Mouse (Mus musculus): ENCODE measurements around the gene Hs3st2. TPM values are rescaled to one million over a fixed set of nuclear protein-coding genes. Genes with fewer than 3 reads are reported as not detected.

Gene Hs3st2
- 0.21 and 0.27 TPM in 2 replicates for polyA plus RNA-seq (2012; rRNA removed; ENCODE audit: low replicate concordance)

GRCm38 (mm10) chr7:121391225-121391983, at the start of gene Hs3st2:
Gene Hs3st2, plus strand, starts transcription at chr7:121391859.

